Mouse (Mus musculus) heart, embryonic 11.5 days (tissue): ENCODE results near the gene Cidec. TPM values are rescaled to one million over a fixed set of nuclear protein-coding genes. Genes with fewer than 3 reads are reported as not detected.

Experiments used
- ATAC-seq: fragments of 200-750 bp; cut with Nextera tagmentation; replicated peaks from 2 replicates; pipeline ENCODE4 v1.8.0; 2017; ENCODE audit warnings: moderate library complexity; ENCODE audit not compliant: insufficient number of reproducible peaks, low FRiP score, low TSS enrichment
- H3K27ac ChIP-seq: fragments of 300-500 bp; sonication (generic); 2 replicates; pipeline ENCODE4 v1.5.1; 2014; ENCODE audit warnings: mild to moderate bottlenecking, low read depth, low read length
- H3K27me3 ChIP-seq: fragments of 300-500 bp; sonication (generic); 2 replicates; pipeline ENCODE4 v1.6.1; 2014; ENCODE audit warnings: mild to moderate bottlenecking, low read length, mixed read lengths; ENCODE audit not compliant: control insufficient read depth, insufficient read depth
- H3K36me3 ChIP-seq: fragments of 300-500 bp; sonication (generic); 2 replicates; pipeline ENCODE4 v1.6.1; 2014; ENCODE audit warnings: mild to moderate bottlenecking, low read length, moderate library complexity, mixed read lengths; ENCODE audit not compliant: control insufficient read depth, insufficient read depth
- H3K4me1 ChIP-seq: fragments of 300-500 bp; sonication (generic); 2 replicates; pipeline ENCODE4 v1.6.1; 2014; ENCODE audit warnings: low read length; ENCODE audit not compliant: control insufficient read depth, insufficient read depth
- H3K4me2 ChIP-seq: fragments of 300-500 bp; sonication (generic); 2 replicates; pipeline ENCODE4 v1.6.1; 2014; ENCODE audit warnings: mild to moderate bottlenecking, moderate library complexity
- H3K4me3 ChIP-seq: fragments of 300-500 bp; sonication (generic); 2 replicates; pipeline ENCODE4 v1.5.1; 2014; ENCODE audit warnings: low read depth, low read length
- H3K9ac ChIP-seq: fragments of 300-500 bp; sonication (generic); 2 replicates; pipeline ENCODE4 v1.6.1; 2014; ENCODE audit warnings: mild to moderate bottlenecking, low read depth, low read length, moderate library complexity
- H3K9me3 ChIP-seq: fragments of 300-500 bp; sonication (generic); replicated peaks from 2 replicates; pipeline ENCODE4 v1.6.1; 2016; ENCODE audit warnings: low read length; ENCODE audit not compliant: control insufficient read depth
- WGBS: fragments of 180-500 bp; shearing (Covaris S2); extraction: QIAGEN DNeasy Blood & Tissue Kit; methylation state at CpG from one replicate; pipeline ENCODE4 v1.1.7; 2014; ENCODE audit not compliant: insufficient replicate concordance; 5-methylcytosine and 5-hydroxymethylcytosine counted together
- polyA plus RNA-seq: library from polyadenylated mRNA; unstranded; fragments of >200 nt; fragmentation: Nextera tagmentation; extraction: Ambion mirVana; gene quantifications from 2 replicates; pipeline ENCODE4 v1.2.1, GENCODE M21; 2014

The Cidec gene
- polyA plus RNA-seq, 1 experiment from 2014 or later = not detected

- no peaks in the 10 kb centered on the region for H3K4me1 ChIP-seq
- H3K9ac ChIP-seq = no peak within 1 kb of the TSS
- H3K4me3 ChIP-seq = no peak within 1 kb of the TSS
- no peaks in the 10 kb centered on the region for H3K9me3 ChIP-seq
- 64% methylated on average over 10 of the region's 10 CpGs for WGBS
- ATAC-seq = no peak
- no peak within 1 kb of the TSS for H3K4me2 ChIP-seq
- no peaks in the 10 kb centered on the region for H3K27me3 ChIP-seq
- no peak within 1 kb of the TSS for H3K27ac ChIP-seq
- H3K36me3 ChIP-seq = no peaks in the 10 kb centered on the region
These were observed 22.5 kb upstream of the Cidec start, which contains the start of gene Il17re for GRCm38 (mm10) chr6:113457952-113458534. Gene Il17re, plus strand, starts transcription at chr6:113458484.

GRCm38 (mm10) chr6:113455007-113455406 is 19.4 kb upstream of the Cidec start:
- Histone ChIP-seq H3K27me3 (no peaks in the 10 kb centered on the region), H3K4me2 (no peak overlapping the region), H3K4me3 (no peak overlapping the region), H3K27ac (no peak overlapping the region), H3K9me3 (no peaks in the 10 kb centered on the region), H3K36me3 (no peaks in the 10 kb centered on the region), H3K9ac (no peak overlapping the region), H3K4me1 (no peaks in the 10 kb centered on the region)
- WGBS = 35% methylated on average over 5 of the region's 5 CpGs
- ATAC-seq = no peak

- Histone ChIP-seq H3K27me3 (no peaks in the 10 kb centered on the region), H3K9me3 (no peaks in the 10 kb centered on the region), H3K9ac (no peak overlapping the region), H3K27ac (no peak overlapping the region), H3K4me2 (no peak overlapping the region), H3K4me3 (no peak overlapping the region), H3K36me3 (peaks cover 17% of the 10 kb centered on the region), H3K4me1 (no peaks in the 10 kb centered on the region)
- 80% methylated on average over 2 of the region's 2 CpGs for WGBS
- no peak for ATAC-seq
These were observed 16.3 kb upstream of the Cidec start for GRCm38 (mm10) chr6:113451839-113452238.

GRCm38 (mm10) chr6:113447639-113448038 is 12.1 kb upstream of the Cidec start:
- Histone ChIP-seq H3K27me3 (no peaks in the 10 kb centered on the region), H3K9me3 (no peaks in the 10 kb centered on the region), H3K4me1 (peaks cover 8% of the 10 kb centered on the region; the same call in 1 of the 2 replicates), H3K9ac (no peak overlapping the region), H3K27ac (no peak overlapping the region), H3K4me2 (no peak overlapping the region), H3K36me3 (peaks cover 17% of the 10 kb centered on the region), H3K4me3 (no peak overlapping the region)
- no peak for ATAC-seq
- WGBS = 92% methylated on average over 4 of the region's 4 CpGs

- Histone ChIP-seq H3K36me3 (peaks cover 17% of the 10 kb centered on the region), H3K9ac (no peak overlapping the region), H3K4me3 (no peak overlapping the region), H3K27ac (no peak overlapping the region), H3K9me3 (no peaks in the 10 kb centered on the region), H3K27me3 (no peaks in the 10 kb centered on the region), H3K4me2 (no peak overlapping the region), H3K4me1 (peaks cover 8% of the 10 kb centered on the region; the same call in 1 of the 2 replicates)
- ATAC-seq = no peak
- WGBS = 83% methylated on average over 7 of the region's 8 CpGs
These were observed 8.8 kb upstream of the Cidec start for GRCm38 (mm10) chr6:113444207-113444965.

GRCm38 (mm10) chr6:113443091-113443490 is 7.5 kb upstream of the Cidec start:
- peaks cover 8% of the 10 kb centered on the region; the same call in 1 of the 2 replicates for H3K4me1 ChIP-seq
- peak overlapping the region; percentile 97 for H3K9ac ChIP-seq
- peak overlapping the region; percentile 98 for H3K4me3 ChIP-seq
- 44% methylated on average over 12 of the region's 12 CpGs for WGBS
- no peaks in the 10 kb centered on the region for H3K9me3 ChIP-seq
- H3K36me3 ChIP-seq = peaks cover 11% of the 10 kb centered on the region
- peak overlapping the region; percentile 78 for H3K4me2 ChIP-seq
- no peak for ATAC-seq
- no peak overlapping the region for H3K27ac ChIP-seq
- no peaks in the 10 kb centered on the region for H3K27me3 ChIP-seq

GRCm38 (mm10) chr6:113442442-113443090 is 7.0 kb upstream of the Cidec start, which contains the start of gene Jagn1:
Gene Jagn1, plus strand, starts transcription at chr6:113442569.
- Histone ChIP-seq H3K4me3 (peak within 1 kb of the TSS; percentile 98), H3K9me3 (no peaks in the 10 kb centered on the region), H3K36me3 (peaks cover 6% of the 10 kb centered on the region), H3K27me3 (no peaks in the 10 kb centered on the region), H3K4me1 (peaks cover 8% of the 10 kb centered on the region; the same call in 1 of the 2 replicates), H3K4me2 (peak within 1 kb of the TSS; percentile 78), H3K27ac (peak within 1 kb of the TSS; percentile 68), H3K9ac (peak within 1 kb of the TSS; percentile 97)
- peak; percentile 83 for ATAC-seq
- 2% methylated on average over 45 of the region's 45 CpGs for WGBS

GRCm38 (mm10) chr6:113442087-113442441 is 6.5 kb upstream of the Cidec start:
- WGBS = 40% methylated on average over 9 of the region's 9 CpGs
- no peaks in the 10 kb centered on the region for H3K27me3 ChIP-seq
- ATAC-seq = no peak
- H3K9ac ChIP-seq = peak overlapping the region; percentile 97
- H3K4me3 ChIP-seq = peak overlapping the region; percentile 98
- H3K36me3 ChIP-seq = peaks cover 1% of the 10 kb centered on the region
- H3K4me2 ChIP-seq = peak overlapping the region; percentile 78
- no peaks in the 10 kb centered on the region for H3K9me3 ChIP-seq
- H3K4me1 ChIP-seq = peaks cover 8% of the 10 kb centered on the region; the same call in 1 of the 2 replicates
- peak overlapping the region; percentile 68 for H3K27ac ChIP-seq
